8 mouse cellular contexts compared by ENCODE assay signal in genomic region chr16:25060266-25060665, GRCm38 (mm10).
DNase-seq lines count a peak whose midpoint lies in the region; ATAC-seq and TF ChIP-seq lines count a peak whose summit lies in the region.

No protein-coding gene starts in this region.

- H3K36me3 ChIP-seq in hindbrain, postnatal 0 days (ENCODE audit: insufficient read depth, low read length): no peaks in the 10 kb centered on the region

- peaks cover 6% of the 10 kb centered on the region for H3K4me1 ChIP-seq in brown adipose tissue, adult 24 weeks (ENCODE audit: control insufficient read depth, insufficient read depth, insufficient read length, low read length)
- H3K4me1 ChIP-seq in hindbrain, postnatal 0 days (ENCODE audit: insufficient read depth, low read length): peaks cover 10% of the 10 kb centered on the region; the same call in 1 of the 2 replicates

- H3K4me2 ChIP-seq in hindbrain, postnatal 0 days (ENCODE audit: low read depth, low read length): peak overlapping the region; percentile 81; the same call in 1 of the 2 replicates

- DNase-seq in cerebellum, adult 18-20 months: peak; percentile 25 to 35
- DNase-seq in layer of hippocampus, adult 11-12 months (ENCODE audit: low spot score): peak; percentile 12
- no peak for DNase-seq in layer of hippocampus, postnatal 36 days
- no peak for DNase-seq in hindbrain, postnatal 0 days (ENCODE audit: low spot score)
- DNase-seq in urinary bladder, adult 18-20 months (ENCODE audit: low spot score in 2 of 2): no peak
- no peak for DNase-seq in natural killer cell, adult 2 months (ENCODE audit: low spot score in 2 of 2)

- TF ChIP-seq CTCF in hindbrain, postnatal 0 days (IDR thresholded peaks at IDR 0.05; ENCODE audit: low read depth): no peak

- no peak overlapping the region for H3K9ac ChIP-seq in hindbrain, postnatal 0 days (replicated peaks; ENCODE audit: low read length)

- H3K9me3 ChIP-seq in hindbrain, postnatal 0 days (ENCODE audit: low read length): no peaks in the 10 kb centered on the region

- H3K4me3 ChIP-seq in brown adipose tissue, adult 24 weeks (ENCODE audit: insufficient read depth, low read depth, low read length): no peak overlapping the region
- no peak overlapping the region for H3K4me3 ChIP-seq in hindbrain, postnatal 0 days (ENCODE audit: low read length)

- no peak for ATAC-seq in cerebellum, adult (ENCODE audit: insufficient number of reproducible peaks, low FRiP score, low TSS enrichment)
- no peak for ATAC-seq in hindbrain, postnatal 0 days

- WGBS in hindbrain, postnatal 0 days: 59% methylated on average over 8 of the region's 8 CpGs

- peak overlapping the region; percentile 98 for H3K27ac ChIP-seq in brown adipose tissue, adult 24 weeks (replicated peaks; ENCODE audit: low read depth, low read length)
- peak overlapping the region; percentile 91; the same call in 1 of the 2 replicates for H3K27ac ChIP-seq in hindbrain, postnatal 0 days

- H3K27me3 ChIP-seq in hindbrain, postnatal 0 days (ENCODE audit: insufficient read depth, low read length): no peaks in the 10 kb centered on the region

Comparison
In these comparisons a context has a peak if more than half of its experiments do, and no peak if none do; other contexts are left out.
1. DNase-seq: peak in cerebellum, adult 18-20 months (2 of 2) and layer of hippocampus, adult 11-12 months (single experiment); none in layer of hippocampus, postnatal 36 days (0 of 2), hindbrain, postnatal 0 days (single experiment), urinary bladder, adult 18-20 months (0 of 2) and natural killer cell, adult 2 months (0 of 2).